Mouse (Mus musculus) forebrain, embryonic 14.5 days (tissue): ENCODE data around the gene Nyap2. TPM values are rescaled to one million over a fixed set of nuclear protein-coding genes. Genes with fewer than 3 reads are reported as not detected.

ENCODE experiments used
- ATAC-seq: fragments of 200-750 bp; cut with Nextera tagmentation; 2 replicates; pipeline ENCODE4 v1.8.0; 2017; ENCODE audit warnings: mild to moderate bottlenecking, moderate library complexity
- DNase-seq: peaks from one replicate; pipeline ENCODE4 v3.0.0-alpha.2; 2015; ENCODE audit warnings: low spot score
- H3K27ac ChIP-seq: fragments of 300-500 bp; sonication (generic); 2 replicates; pipeline ENCODE4 v1.5.1; 2014; ENCODE audit warnings: low read depth, mild to moderate bottlenecking, control low read depth, low read length, moderate library complexity
- H3K27me3 ChIP-seq: fragments of 300-500 bp; sonication (generic); replicated peaks from 2 replicates; pipeline ENCODE4 v1.6.1; 2014; ENCODE audit warnings: low read length, control low read depth, mixed read lengths; ENCODE audit not compliant: control insufficient read depth, insufficient read depth
- H3K36me3 ChIP-seq: fragments of 300-500 bp; sonication (generic); 2 replicates; pipeline ENCODE4 v1.6.1; 2014; ENCODE audit warnings: low read length, control low read depth; ENCODE audit not compliant: control insufficient read depth, insufficient read depth
- H3K4me1 ChIP-seq: fragments of 300-500 bp; sonication (generic); 2 replicates; pipeline ENCODE4 v1.6.1; 2014; ENCODE audit warnings: antibody characterized with exemption, low read length, control low read depth; ENCODE audit not compliant: control insufficient read depth, insufficient read depth
- H3K4me2 ChIP-seq: fragments of 300-500 bp; sonication (generic); 2 replicates; pipeline ENCODE4 v1.6.1; 2014; ENCODE audit warnings: mild to moderate bottlenecking, control low read depth, low read length
- H3K4me3 ChIP-seq: fragments of 300-500 bp; sonication (generic); 2 replicates; pipeline ENCODE4 v1.5.1; 2014; ENCODE audit warnings: low read depth, low read length, control low read depth
- H3K9ac ChIP-seq: fragments of 300-500 bp; sonication (generic); 2 replicates; pipeline ENCODE4 v1.6.1; 2014; ENCODE audit warnings: mild to moderate bottlenecking, low read length, control low read depth, moderate library complexity
- H3K9me3 ChIP-seq: fragments of 300-500 bp; sonication (generic); replicated peaks from 2 replicates; pipeline ENCODE4 v1.6.1; 2016; ENCODE audit warnings: low read length, control low read depth, mixed read lengths; ENCODE audit not compliant: control insufficient read depth
- WGBS: fragments of 180-500 bp; shearing (Covaris S2); extraction: QIAGEN DNeasy Blood & Tissue Kit; methylation state at CpG from one replicate; pipeline ENCODE4 v1.1.7; 2014; 5-methylcytosine and 5-hydroxymethylcytosine counted together
- polyA plus RNA-seq: library from polyadenylated mRNA; unstranded; fragments of >200 nt; fragmentation: Nextera tagmentation; extraction: Ambion mirVana; gene quantifications from 2 replicates; pipeline ENCODE4 v1.2.1, GENCODE M21; 2014

The Nyap2 gene
- polyA plus RNA-seq, 1 experiment from 2014 or later, result 4.5 TPM

- Histone ChIP-seq H3K9ac (no peak overlapping the region), H3K27me3 (no peaks in the 10 kb centered on the region), H3K4me1 (no peaks in the 10 kb centered on the region), H3K4me2 (no peak overlapping the region), H3K4me3 (no peak overlapping the region), H3K27ac (no peak overlapping the region), H3K36me3 (no peaks in the 10 kb centered on the region), H3K9me3 (no peaks in the 10 kb centered on the region)
- ATAC-seq (no peak), DNase-seq (no peak)
Measured at GRCm38 (mm10) chr1:81145576-81145975, 68.8 kb downstream of the Nyap2 start.

GRCm38 (mm10) chr1:81169245-81169644, 92.5 kb downstream of the Nyap2 start:
- Histone ChIP-seq H3K4me1 (no peaks in the 10 kb centered on the region), H3K4me2 (no peak overlapping the region), H3K9ac (no peak overlapping the region), H3K36me3 (no peaks in the 10 kb centered on the region), H3K27me3 (no peaks in the 10 kb centered on the region), H3K9me3 (no peaks in the 10 kb centered on the region), H3K27ac (no peak overlapping the region), H3K4me3 (no peak overlapping the region)
- WGBS, result 13% methylated on average over 3 of the region's 3 CpGs
- peak; percentile 18 for DNase-seq
- no peak for ATAC-seq

- H3K9me3 ChIP-seq, result no peaks in the 10 kb centered on the region
- H3K4me2 ChIP-seq, result no peak overlapping the region
- DNase-seq (peak; percentile 13), ATAC-seq (no peak)
- H3K4me3 ChIP-seq, result no peak overlapping the region
- no peaks in the 10 kb centered on the region for H3K36me3 ChIP-seq
- no peak overlapping the region for H3K27ac ChIP-seq
- no peaks in the 10 kb centered on the region for H3K27me3 ChIP-seq
- no peak overlapping the region for H3K9ac ChIP-seq
- H3K4me1 ChIP-seq, result no peaks in the 10 kb centered on the region
Measured at GRCm38 (mm10) chr1:81172703-81173102, 96.0 kb downstream of the Nyap2 start.

- Histone ChIP-seq H3K4me3 (no peak overlapping the region), H3K9me3 (no peaks in the 10 kb centered on the region), H3K4me2 (no peak overlapping the region), H3K4me1 (no peaks in the 10 kb centered on the region), H3K27me3 (no peaks in the 10 kb centered on the region), H3K27ac (no peak overlapping the region), H3K9ac (no peak overlapping the region), H3K36me3 (no peaks in the 10 kb centered on the region)
- WGBS, result 77% methylated on average over 1 of the region's 1 CpGs
- DNase-seq, result no peak
- no peak for ATAC-seq
Measured at GRCm38 (mm10) chr1:81173303-81173702, 96.6 kb downstream of the Nyap2 start.

- Histone ChIP-seq H3K27ac (no peak overlapping the region), H3K27me3 (no peaks in the 10 kb centered on the region), H3K9ac (no peak overlapping the region), H3K4me2 (no peak overlapping the region), H3K4me1 (no peaks in the 10 kb centered on the region), H3K36me3 (no peaks in the 10 kb centered on the region), H3K4me3 (no peak overlapping the region), H3K9me3 (no peaks in the 10 kb centered on the region)
- 94% methylated on average over 4 of the region's 4 CpGs for WGBS
- DNase-seq (no peak), ATAC-seq (no peak)
Measured at GRCm38 (mm10) chr1:81179725-81180124, 103.0 kb downstream of the Nyap2 start.

GRCm38 (mm10) chr1:81180686-81181085, 103.9 kb downstream of the Nyap2 start:
- Histone ChIP-seq H3K4me2 (no peak overlapping the region), H3K9me3 (no peaks in the 10 kb centered on the region), H3K36me3 (no peaks in the 10 kb centered on the region), H3K9ac (no peak overlapping the region), H3K27me3 (no peaks in the 10 kb centered on the region), H3K4me3 (no peak overlapping the region), H3K4me1 (no peaks in the 10 kb centered on the region), H3K27ac (no peak overlapping the region)
- 88% methylated on average over 3 of the region's 3 CpGs for WGBS
- ATAC-seq (no peak), DNase-seq (no peak)

GRCm38 (mm10) chr1:81209536-81209935, 132.8 kb downstream of the Nyap2 start:
- no peak overlapping the region for H3K27ac ChIP-seq
- no peak overlapping the region for H3K4me3 ChIP-seq
- no peaks in the 10 kb centered on the region for H3K27me3 ChIP-seq
- ATAC-seq, result no peak
- no peak overlapping the region for H3K9ac ChIP-seq
- no peak for DNase-seq
- H3K36me3 ChIP-seq, result no peaks in the 10 kb centered on the region
- no peaks in the 10 kb centered on the region for H3K9me3 ChIP-seq
- H3K4me2 ChIP-seq, result no peak overlapping the region
- H3K4me1 ChIP-seq, result no peaks in the 10 kb centered on the region
- 94% methylated on average over 2 of the region's 2 CpGs for WGBS

GRCm38 (mm10) chr1:81211491-81211890, 134.7 kb downstream of the Nyap2 start:
- 71% methylated on average over 4 of the region's 4 CpGs for WGBS
- H3K36me3 ChIP-seq, result no peaks in the 10 kb centered on the region
- no peak overlapping the region for H3K4me3 ChIP-seq
- H3K4me1 ChIP-seq, result no peaks in the 10 kb centered on the region
- H3K27me3 ChIP-seq, result no peaks in the 10 kb centered on the region
- no peak overlapping the region for H3K4me2 ChIP-seq
- H3K9me3 ChIP-seq, result no peaks in the 10 kb centered on the region
- ATAC-seq, result no peak
- H3K27ac ChIP-seq, result no peak overlapping the region
- no peak overlapping the region for H3K9ac ChIP-seq
- DNase-seq, result no peak

GRCm38 (mm10) chr1:81219790-81220189, 143.0 kb downstream of the Nyap2 start:
- Histone ChIP-seq H3K36me3 (no peaks in the 10 kb centered on the region), H3K4me2 (no peak overlapping the region), H3K27ac (no peak overlapping the region), H3K4me3 (no peak overlapping the region), H3K9ac (no peak overlapping the region), H3K27me3 (no peaks in the 10 kb centered on the region), H3K9me3 (no peaks in the 10 kb centered on the region), H3K4me1 (no peaks in the 10 kb centered on the region)
- 17% methylated on average over 1 of the region's 1 CpGs for WGBS
- ATAC-seq (no peak), DNase-seq (no peak)
